Mouse (Mus musculus) lung, adult 2 months (tissue): ENCODE results near the gene Prkg1. TPM values are rescaled to one million over a fixed set of nuclear protein-coding genes. Genes with fewer than 3 reads are reported as not detected.
"Not testable (repeated sequence)": the region's sequence is repeated elsewhere in the genome, so short reads cannot be mapped to it uniquely, and the experiment has no call there.

Source experiments
- DNase-seq: peaks from one replicate; pipeline ENCODE4 v3.0.0; 2022
- H3K4me1 ChIP-seq: fragments of 200-500 bp; 2 replicates; pipeline ENCODE4 v1.6.1; 2011; ENCODE audit warnings: low read length; ENCODE audit not compliant: control insufficient read depth, insufficient read depth
- H3K4me3 ChIP-seq: fragments of 200-500 bp; replicated peaks from 2 replicates; pipeline ENCODE3; 2011; ENCODE audit warnings: low read depth, mild to moderate bottlenecking, control low read depth, low read length; ENCODE audit errors: extremely low read depth
- CTCF ChIP-seq: fragments of 200-500 bp; IDR thresholded peaks from 2 replicates; pipeline ENCODE4 v1.5.1; 2011; ENCODE audit warnings: mild to moderate bottlenecking, low read length, control low read depth; ENCODE audit not compliant: insufficient read depth
- POLR2A ChIP-seq: fragments of 200-500 bp; IDR thresholded peaks from 2 replicates; pipeline ENCODE4 v1.6.1; 2011; ENCODE audit warnings: low read depth, mild to moderate bottlenecking, control low read depth, low read length, borderline replicate concordance; ENCODE audit errors: extremely low read depth
- WGBS: fragments of 180-500 bp; shearing (Covaris S2); methylation state at CpG from one replicate; pipeline ENCODE4 v1.1.7; 2018; 5-methylcytosine and 5-hydroxymethylcytosine counted together
- polyA plus RNA-seq: library from polyadenylated mRNA; depleted of rRNA; stranded (reverse); fragments of >200 nt; gene quantifications from 2 replicates; pipeline ENCODE4 v1.2.3, GENCODE M21; 2012; rRNA removed

Prkg1 gene
- polyA plus RNA-seq, 1 experiment: 6.0 TPM

GRCm38 (mm10) chr19:30549044-30549853 lies 1215.6 kb downstream of the Prkg1 start, which contains the start of gene Dkk1:
Gene Dkk1, minus strand, starts transcription at chr19:30549665.
- no peaks in the 10 kb centered on the region for H3K4me1 ChIP-seq
- H3K4me3 ChIP-seq: no peak within 1 kb of the TSS
- 1% methylated on average over 26 of the region's 26 CpGs for WGBS
- no peak for DNase-seq
- TF ChIP-seq CTCF (no peak), POLR2A (no peak)

GRCm38 (mm10) chr19:30548411-30549043 lies 1216.3 kb downstream of the Prkg1 start:
- Histone ChIP-seq H3K4me1 (no peaks in the 10 kb centered on the region), H3K4me3 (no peak overlapping the region)
- no peak for DNase-seq
- 4% methylated on average over 23 of the region's 23 CpGs for WGBS
- TF ChIP-seq POLR2A: no peak
- TF ChIP-seq CTCF: no peak

DNA sequence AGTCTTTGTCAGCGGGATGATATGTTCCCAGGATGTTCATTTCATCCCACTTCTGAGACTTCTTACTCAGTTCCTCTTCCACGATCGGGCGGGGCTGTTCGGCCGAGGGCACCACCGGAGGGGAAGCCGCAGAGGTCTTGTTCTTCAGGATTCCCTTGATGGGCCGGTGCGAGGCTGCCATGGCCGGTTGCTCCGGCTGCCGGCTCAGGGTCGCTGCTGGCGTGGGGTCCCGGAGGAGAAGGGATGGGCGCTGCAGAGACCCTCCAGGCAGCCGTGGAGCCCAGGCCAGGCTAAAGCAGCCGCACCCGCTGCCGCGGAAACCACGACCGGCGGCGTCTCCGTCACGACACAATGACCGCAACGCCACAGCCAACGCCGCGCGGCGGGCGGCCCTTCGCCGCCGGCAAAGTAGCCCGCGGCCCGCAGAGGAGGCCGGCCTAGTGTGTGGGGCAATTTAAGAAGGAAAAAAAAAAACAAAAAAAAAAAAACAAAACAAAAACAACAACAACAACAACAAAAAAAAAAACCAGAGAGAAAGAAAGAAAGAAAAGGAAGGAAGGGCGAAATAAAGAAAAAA lies 1225.4 kb downstream of the Prkg1 start:
- 3% methylated on average over 44 of the region's 44 CpGs for WGBS
- DNase-seq, H3K4me3 ChIP-seq, H3K4me1 ChIP-seq: not testable (repeated sequence)

GRCm38 (mm10) chr19:30516771-30517170 lies 1248.1 kb downstream of the Prkg1 start:
- TF ChIP-seq CTCF (no peak), POLR2A (no peak)
- WGBS: 42% methylated on average over 6 of the region's 6 CpGs
- Histone ChIP-seq H3K4me1 (no peaks in the 10 kb centered on the region), H3K4me3 (no peak overlapping the region)
- no peak for DNase-seq

Other genes starting within 250 kb of the Prkg1 start
- gene A1cf, start 103.7 kb upstream of the Prkg1 start, polyA plus RNA-seq: 0.03 TPM in 1 of 2 replicates, not detected in the other